Mouse (Mus musculus): ENCODE data around the gene Wwc1. TPM values are rescaled to one million over a fixed set of nuclear protein-coding genes. Genes with fewer than 3 reads are reported as not detected.

Gene Wwc1
- polyA plus RNA-seq, 1 experiment, result 97.0 TPM

DNA sequence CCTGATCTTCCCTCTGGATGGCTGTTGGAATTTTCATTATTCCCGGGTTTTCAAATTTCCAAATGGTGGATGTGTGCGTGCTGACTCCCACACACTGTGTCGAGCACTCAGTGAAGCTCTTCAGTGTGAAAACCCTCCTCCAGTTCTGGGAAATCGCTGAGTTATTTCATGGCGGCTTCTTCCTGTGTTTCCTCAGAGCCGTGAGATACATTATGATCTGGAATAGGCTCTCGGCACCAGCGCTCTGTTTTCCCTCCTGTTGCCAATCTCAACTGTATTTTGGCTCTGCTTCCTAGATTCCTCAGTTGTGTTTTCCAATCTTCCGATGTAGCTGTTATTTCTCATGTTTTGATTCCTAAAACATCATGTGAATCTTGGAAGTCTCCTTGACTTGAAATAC, 77.2 kb downstream of the Wwc1 start:
- 68% methylated on average over 9 of the region's 9 CpGs for WGBS
- no peaks in the 10 kb centered on the region for H3K4me1 ChIP-seq (ENCODE audit: control insufficient read depth, insufficient read depth, low read length)
- no peak overlapping the region for H3K4me3 ChIP-seq (replicated peaks; ENCODE audit: extremely low read depth, low read depth, low read length)
- TF ChIP-seq CTCF (IDR thresholded peaks at IDR 0.05; ENCODE audit: insufficient read depth, low read length), result no peak
- TF ChIP-seq POLR2A (IDR thresholded peaks at IDR 0.05; ENCODE audit: borderline replicate concordance, extremely low read depth, low read depth, low read length), result no peak
- DNase-seq, result no peak

DNA sequence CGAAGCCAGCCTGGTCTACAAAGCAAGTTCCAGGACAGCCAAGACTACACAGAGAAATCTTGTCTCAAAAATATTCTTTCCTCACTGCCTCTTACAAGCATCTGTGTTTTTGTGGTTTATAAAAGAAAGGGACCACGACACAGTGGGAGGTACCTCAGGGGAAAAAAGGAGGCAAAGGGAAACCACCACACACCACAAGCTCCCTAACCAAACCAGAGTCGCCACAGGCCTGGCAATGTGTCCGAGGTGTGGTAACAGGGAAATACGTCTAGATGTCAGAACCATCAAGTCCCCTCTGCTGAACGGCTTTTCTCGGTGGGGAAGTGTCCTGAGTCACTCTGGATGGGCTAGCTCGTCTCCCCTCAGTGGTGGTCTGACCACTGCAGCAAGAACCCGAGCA, 80.4 kb downstream of the Wwc1 start:
- Histone ChIP-seq H3K4me3 (replicated peaks; ENCODE audit: extremely low read depth, low read depth, low read length) (no peak overlapping the region), H3K4me1 (ENCODE audit: control insufficient read depth, insufficient read depth, low read length) (no peaks in the 10 kb centered on the region)
- no peak for TF ChIP-seq CTCF (IDR thresholded peaks at IDR 0.05; ENCODE audit: insufficient read depth, low read length)
- no peak for TF ChIP-seq POLR2A (IDR thresholded peaks at IDR 0.05; ENCODE audit: borderline replicate concordance, extremely low read depth, low read depth, low read length)
- DNase-seq, result no peak
- WGBS, result 59% methylated on average over 9 of the region's 9 CpGs

GRCm38 (mm10) chr11:35893454-35893853, 86.9 kb downstream of the Wwc1 start:
- 43% methylated on average over 4 of the region's 4 CpGs for WGBS
- no peaks in the 10 kb centered on the region for H3K4me1 ChIP-seq (ENCODE audit: control insufficient read depth, insufficient read depth, low read length)
- H3K4me3 ChIP-seq (replicated peaks; ENCODE audit: extremely low read depth, low read depth, low read length), result no peak overlapping the region
- TF ChIP-seq POLR2A (IDR thresholded peaks at IDR 0.05; ENCODE audit: borderline replicate concordance, extremely low read depth, low read depth, low read length) (no peak), CTCF (IDR thresholded peaks at IDR 0.05; ENCODE audit: insufficient read depth, low read length) (no peak)
- DNase-seq, result no peak

GRCm38 (mm10) chr11:35893018-35893421, 87.3 kb downstream of the Wwc1 start:
- no peak overlapping the region for H3K4me3 ChIP-seq (replicated peaks; ENCODE audit: extremely low read depth, low read depth, low read length)
- peak; percentile 16 for DNase-seq
- H3K4me1 ChIP-seq (ENCODE audit: control insufficient read depth, insufficient read depth, low read length), result no peaks in the 10 kb centered on the region
- 15% methylated on average over 10 of the region's 10 CpGs for WGBS
- no peak for TF ChIP-seq CTCF (IDR thresholded peaks at IDR 0.05; ENCODE audit: insufficient read depth, low read length)
- TF ChIP-seq POLR2A (IDR thresholded peaks at IDR 0.05; ENCODE audit: borderline replicate concordance, extremely low read depth, low read depth, low read length), result no peak

- WGBS, result 54% methylated on average over 9 of the region's 9 CpGs
- Histone ChIP-seq H3K4me3 (replicated peaks; ENCODE audit: extremely low read depth, low read depth, low read length) (no peak overlapping the region), H3K4me1 (ENCODE audit: control insufficient read depth, insufficient read depth, low read length) (no peaks in the 10 kb centered on the region)
- TF ChIP-seq CTCF (IDR thresholded peaks at IDR 0.05; ENCODE audit: insufficient read depth, low read length), result no peak
- DNase-seq, result no peak
These were observed 88.0 kb downstream of the Wwc1 start for GRCm38 (mm10) chr11:35892293-35892692.

DNA sequence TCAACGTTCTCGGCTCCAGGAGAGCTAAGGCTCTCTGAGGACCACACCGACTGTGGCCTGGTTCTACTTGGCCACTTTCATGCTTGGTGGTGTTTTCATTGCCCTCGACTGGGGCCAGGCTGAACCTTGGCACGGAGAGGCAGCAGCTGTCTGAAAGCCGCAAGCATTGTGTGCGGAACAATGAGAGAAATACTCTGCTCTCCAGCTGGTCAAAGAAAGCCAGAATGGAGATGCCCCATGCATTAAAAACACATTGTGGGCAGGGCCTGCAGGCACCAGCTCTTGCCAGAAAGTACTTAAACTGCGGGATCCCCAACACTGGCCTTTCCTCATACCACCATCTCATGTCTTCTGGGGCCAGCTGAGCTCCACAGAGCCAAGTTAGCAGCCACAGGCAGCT, 91.5 kb downstream of the Wwc1 start:
- TF ChIP-seq CTCF (IDR thresholded peaks at IDR 0.05; ENCODE audit: insufficient read depth, low read length) (no peak), POLR2A (IDR thresholded peaks at IDR 0.05; ENCODE audit: borderline replicate concordance, extremely low read depth, low read depth, low read length) (no peak)
- no peaks in the 10 kb centered on the region for H3K4me1 ChIP-seq (ENCODE audit: control insufficient read depth, insufficient read depth, low read length)
- WGBS, result 87% methylated on average over 8 of the region's 8 CpGs

GRCm38 (mm10) chr11:35882777-35883176, 97.5 kb downstream of the Wwc1 start:
- no peak for DNase-seq
- WGBS, result 91% methylated on average over 6 of the region's 6 CpGs
- no peaks in the 10 kb centered on the region for H3K4me1 ChIP-seq (ENCODE audit: control insufficient read depth, insufficient read depth, low read length)
- TF ChIP-seq CTCF (IDR thresholded peaks at IDR 0.05; ENCODE audit: insufficient read depth, low read length), result no peak
- TF ChIP-seq POLR2A (IDR thresholded peaks at IDR 0.05; ENCODE audit: borderline replicate concordance, extremely low read depth, low read depth, low read length), result no peak
- H3K4me3 ChIP-seq (replicated peaks; ENCODE audit: extremely low read depth, low read depth, low read length), result no peak overlapping the region

More for the DNA sequence above, 91.5 kb downstream of the Wwc1 start:
- DNase-seq, result no peak
- no peak overlapping the region for H3K4me3 ChIP-seq (replicated peaks; ENCODE audit: extremely low read depth, low read depth, low read length)

DNA sequence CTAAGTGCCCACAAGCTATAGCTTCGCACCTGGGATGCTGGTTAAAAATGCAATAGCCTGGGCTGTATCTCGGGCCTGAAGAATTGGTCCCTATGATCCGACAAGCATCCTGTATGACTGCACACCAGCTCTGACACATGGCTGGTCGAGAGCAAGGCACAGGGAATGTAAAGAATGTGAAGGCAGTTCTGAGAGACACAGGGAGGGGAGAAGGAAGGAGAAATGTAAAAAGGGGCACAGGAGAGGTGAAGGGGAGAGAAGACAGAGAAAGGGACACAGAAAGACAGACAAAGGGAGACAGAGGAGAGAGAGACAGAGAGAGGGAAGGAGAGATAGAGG, 101.8 kb downstream of the Wwc1 start:
- 51% methylated on average over 4 of the region's 4 CpGs for WGBS
- DNase-seq, result no peak
- TF ChIP-seq CTCF (IDR thresholded peaks at IDR 0.05; ENCODE audit: insufficient read depth, low read length) (no peak), POLR2A (IDR thresholded peaks at IDR 0.05; ENCODE audit: borderline replicate concordance, extremely low read depth, low read depth, low read length) (no peak)
- Histone ChIP-seq H3K4me3 (replicated peaks; ENCODE audit: extremely low read depth, low read depth, low read length) (no peak overlapping the region), H3K4me1 (ENCODE audit: control insufficient read depth, insufficient read depth, low read length) (no peaks in the 10 kb centered on the region)

DNA sequence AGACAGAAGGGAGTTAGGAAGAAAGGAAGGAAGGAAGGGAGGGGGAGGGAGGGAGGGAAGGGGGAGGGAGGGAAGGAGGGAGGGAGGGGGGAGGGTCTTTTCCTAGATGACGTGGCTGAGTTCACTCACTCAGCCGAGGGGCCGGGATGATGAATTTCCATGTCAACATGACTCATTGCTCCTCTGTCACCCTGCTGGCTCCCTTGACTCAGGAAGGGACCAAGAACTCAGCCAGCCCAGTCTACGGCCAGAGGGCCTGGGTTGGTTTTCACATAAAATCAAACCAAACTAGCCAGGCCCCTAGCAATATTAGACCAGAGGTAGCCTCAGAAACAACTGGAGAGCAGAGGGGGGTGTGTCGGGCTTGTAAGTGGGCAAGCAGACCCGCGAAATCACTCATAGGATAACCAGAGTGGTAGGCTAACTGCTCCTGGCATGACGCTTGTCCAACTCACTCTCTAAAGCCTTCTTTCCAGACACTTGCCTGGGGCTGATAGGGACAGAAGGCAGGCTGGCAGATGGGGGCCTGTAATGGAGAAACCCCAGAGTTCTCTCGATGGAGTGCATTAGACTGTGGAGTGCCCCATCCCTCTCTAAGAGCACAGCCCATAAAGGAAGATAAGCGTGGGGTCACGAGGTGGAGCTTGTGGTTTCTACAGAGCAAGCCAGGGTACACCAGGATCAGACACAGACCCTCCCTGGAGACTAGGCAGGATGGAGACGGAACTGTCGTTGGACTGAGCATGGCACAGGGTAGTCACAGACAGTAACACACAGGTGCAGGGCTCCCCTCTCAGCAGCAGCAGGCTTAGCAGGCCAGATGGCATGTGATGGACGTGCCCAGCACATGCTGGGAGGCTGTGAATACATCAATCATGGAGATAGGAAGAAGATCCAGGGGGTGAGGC, 102.4 kb downstream of the Wwc1 start:
- H3K4me3 ChIP-seq (replicated peaks; ENCODE audit: extremely low read depth, low read depth, low read length), result no peak overlapping the region
- no peak for DNase-seq
- no peaks in the 10 kb centered on the region for H3K4me1 ChIP-seq (ENCODE audit: control insufficient read depth, insufficient read depth, low read length)
- WGBS, result 52% methylated on average over 14 of the region's 14 CpGs
- no peak for TF ChIP-seq CTCF (IDR thresholded peaks at IDR 0.05; ENCODE audit: insufficient read depth, low read length)
- no peak for TF ChIP-seq POLR2A (IDR thresholded peaks at IDR 0.05; ENCODE audit: borderline replicate concordance, extremely low read depth, low read depth, low read length)

- TF ChIP-seq CTCF (IDR thresholded peaks at IDR 0.05; ENCODE audit: insufficient read depth, low read length), result no peak
- TF ChIP-seq POLR2A (IDR thresholded peaks at IDR 0.05; ENCODE audit: borderline replicate concordance, extremely low read depth, low read depth, low read length), result no peak
- Histone ChIP-seq H3K4me3 (replicated peaks; ENCODE audit: extremely low read depth, low read depth, low read length) (no peak overlapping the region), H3K4me1 (ENCODE audit: control insufficient read depth, insufficient read depth, low read length) (no peaks in the 10 kb centered on the region)
- WGBS, result 44% methylated on average over 21 of the region's 21 CpGs
- DNase-seq, result no peak
These were observed 106.6 kb downstream of the Wwc1 start for GRCm38 (mm10) chr11:35873624-35874244.
